Mouse (Mus musculus) right cerebral cortex, postnatal 36 days (tissue): ENCODE data around the gene Olfr1299.

Experiments
- DNase-seq, 2 experiments: peaks; one replicate each; pipeline ENCODE4 v3.0.0; 2022; ENCODE audit warnings: low spot score in 2 of 2, mixed read lengths in 1 of 2

Olfr1299 gene

GRCm38 (mm10) chr2:111661119-111661518 is at the start of gene Olfr1299:
Olfr1299 (plus strand) TSS chr2:111661419.
- DNase-seq = no peak

GRCm38 (mm10) chr2:111626397-111626796 is 34.8 kb upstream of the Olfr1299 start, which contains the start of gene Olfr1297:
Olfr1297 (minus strand) TSS chr2:111626497.
- DNase-seq = no peak

- DNase-seq = no peak
Observed at GRCm38 (mm10) chr2:111649101-111649500, 12.1 kb upstream of the Olfr1299 start, which contains the start of gene Olfr1298. Olfr1298 (minus strand) TSS chr2:111649201.
